Mouse (Mus musculus) CH12.LX (cell line): ENCODE results near the gene Bcl11a.
A peak's percentile ranks its signal among the peaks of the same experiment; 100 is the strongest.

Source experiments
- CHD1 ChIP-seq: IDR thresholded peaks from 2 replicates; pipeline ENCODE4 v1.6.1; 2012; ENCODE audit warnings: low read depth, low read length, improper control_type of control experiment, inconsistent platforms
- CTCF ChIP-seq, 2 experiments: IDR thresholded peaks in 1 of 2; conservative IDR thresholded peaks in 1 of 2; 2 replicates each; pipeline ENCODE4 v1.5.1; 2011 to 2012; ENCODE audit warnings: low read depth in 2 of 2, low read length in 2 of 2, improper control_type of control experiment in 1 of 2, inconsistent platforms in 1 of 2, mild to moderate bottlenecking in 1 of 2, moderate library complexity in 1 of 2
- EP300 ChIP-seq: IDR thresholded peaks from 2 replicates; pipeline ENCODE4 v1.6.1; 2011; ENCODE audit warnings: low read length, improper control_type of control experiment
- ETS1 ChIP-seq: conservative IDR thresholded peaks from 2 replicates; pipeline ENCODE4 v1.6.1; 2012; ENCODE audit warnings: low read depth, mild to moderate bottlenecking, inconsistent platforms, low read length, improper control_type of control experiment, moderate library complexity
- IRF4 ChIP-seq: IDR thresholded peaks from 2 replicates; pipeline ENCODE4 v1.6.1; 2014; ENCODE audit warnings: low read depth, mild to moderate bottlenecking, inconsistent platforms, low read length, improper control_type of control experiment
- MAZ ChIP-seq: IDR thresholded peaks from 2 replicates; pipeline ENCODE4 v1.6.1; 2012; ENCODE audit warnings: low read depth, mild to moderate bottlenecking, inconsistent platforms, low read length, improper control_type of control experiment, moderate library complexity
- MXI1 ChIP-seq: IDR thresholded peaks from 2 replicates; pipeline ENCODE4 v1.6.1; 2011; ENCODE audit warnings: mild to moderate bottlenecking, low read depth, low read length, improper control_type of control experiment
- NRF1 ChIP-seq: IDR thresholded peaks from 2 replicates; pipeline ENCODE4 v1.6.1; 2014; ENCODE audit warnings: low read depth, mild to moderate bottlenecking, inconsistent platforms, low read length, improper control_type of control experiment, moderate library complexity
- PAX5 ChIP-seq: IDR thresholded peaks from 2 replicates; pipeline ENCODE4 v1.6.1; 2012; ENCODE audit warnings: low read length, inconsistent platforms, mixed read lengths
- POLR2A ChIP-seq: IDR thresholded peaks from 2 replicates; pipeline ENCODE4 v1.6.1; 2011; ENCODE audit warnings: low read depth, mild to moderate bottlenecking, improper control_type of control experiment, low read length
- TBP ChIP-seq: conservative IDR thresholded peaks from 2 replicates; pipeline ENCODE4 v1.6.1; 2011; ENCODE audit warnings: low read depth, low read length, improper control_type of control experiment
- TCF12 ChIP-seq: IDR thresholded peaks from 2 replicates; pipeline ENCODE4 v1.6.1; 2014; ENCODE audit warnings: low read depth, mild to moderate bottlenecking, inconsistent platforms, low read length, improper control_type of control experiment

DNA sequence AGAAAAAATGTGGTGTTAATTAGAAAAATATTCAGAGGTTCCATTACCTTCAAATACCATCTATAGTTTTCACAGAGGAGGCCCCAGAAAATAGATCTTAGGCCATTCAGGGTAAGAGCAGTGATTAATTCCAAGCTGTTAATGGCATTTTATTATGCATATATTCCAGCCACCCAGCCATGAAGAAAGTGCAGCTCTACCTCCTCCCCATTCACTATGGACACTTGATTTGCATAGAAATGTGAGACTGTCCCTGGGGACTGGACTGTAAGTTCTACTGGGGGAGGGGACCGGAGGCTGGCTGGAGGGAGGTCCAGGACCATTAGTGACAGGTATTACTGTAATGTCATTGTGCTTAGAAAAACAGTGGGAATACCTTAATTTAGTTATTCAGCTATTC, 119.6 kb downstream of the Bcl11a start:
- no peak for TF ChIP-seq EP300
- no peak for TF ChIP-seq IRF4
- TF ChIP-seq MXI1: no peak
- no peak for TF ChIP-seq ETS1
- no peak for TF ChIP-seq POLR2A
- no peak for TF ChIP-seq MAZ
- no peak for TF ChIP-seq PAX5
- TF ChIP-seq CTCF (conservative IDR thresholded peaks at IDR 0.05 in 1 of 2, IDR thresholded peaks at IDR 0.05 in 1 of 2; ENCODE audit: low read depth in 2 of 2, low read length in 2 of 2): no peak
- TF ChIP-seq CHD1: no peak
- TF ChIP-seq TBP: no peak
- TF ChIP-seq NRF1: no peak
- 0 out of 2 replicates have a peak, but pooled peaks have one; percentile 26 for TF ChIP-seq TCF12
